Mouse (Mus musculus) heart, embryonic 11.5 days (tissue): ENCODE data around the gene Cntn1. TPM values are rescaled to one million over a fixed set of nuclear protein-coding genes. Genes with fewer than 3 reads are reported as not detected.
A peak's percentile ranks its signal among the peaks of the same experiment; 100 is the strongest.

Experiments used
- ATAC-seq: fragments of 200-750 bp; cut with Nextera tagmentation; replicated peaks from 2 replicates; pipeline ENCODE4 v1.8.0; 2017; ENCODE audit warnings: moderate library complexity; ENCODE audit not compliant: insufficient number of reproducible peaks, low FRiP score, low TSS enrichment
- H3K27ac ChIP-seq: fragments of 300-500 bp; sonication (generic); 2 replicates; pipeline ENCODE4 v1.5.1; 2014; ENCODE audit warnings: mild to moderate bottlenecking, low read depth, low read length
- H3K27me3 ChIP-seq: fragments of 300-500 bp; sonication (generic); 2 replicates; pipeline ENCODE4 v1.6.1; 2014; ENCODE audit warnings: mild to moderate bottlenecking, low read length, mixed read lengths; ENCODE audit not compliant: control insufficient read depth, insufficient read depth
- H3K36me3 ChIP-seq: fragments of 300-500 bp; sonication (generic); 2 replicates; pipeline ENCODE4 v1.6.1; 2014; ENCODE audit warnings: mild to moderate bottlenecking, low read length, moderate library complexity, mixed read lengths; ENCODE audit not compliant: control insufficient read depth, insufficient read depth
- H3K4me1 ChIP-seq: fragments of 300-500 bp; sonication (generic); 2 replicates; pipeline ENCODE4 v1.6.1; 2014; ENCODE audit warnings: low read length; ENCODE audit not compliant: control insufficient read depth, insufficient read depth
- H3K4me2 ChIP-seq: fragments of 300-500 bp; sonication (generic); 2 replicates; pipeline ENCODE4 v1.6.1; 2014; ENCODE audit warnings: mild to moderate bottlenecking, moderate library complexity
- H3K4me3 ChIP-seq: fragments of 300-500 bp; sonication (generic); 2 replicates; pipeline ENCODE4 v1.5.1; 2014; ENCODE audit warnings: low read depth, low read length
- H3K9ac ChIP-seq: fragments of 300-500 bp; sonication (generic); 2 replicates; pipeline ENCODE4 v1.6.1; 2014; ENCODE audit warnings: mild to moderate bottlenecking, low read depth, low read length, moderate library complexity
- H3K9me3 ChIP-seq: fragments of 300-500 bp; sonication (generic); replicated peaks from 2 replicates; pipeline ENCODE4 v1.6.1; 2016; ENCODE audit warnings: low read length; ENCODE audit not compliant: control insufficient read depth
- WGBS: fragments of 180-500 bp; shearing (Covaris S2); extraction: QIAGEN DNeasy Blood & Tissue Kit; methylation state at CpG from one replicate; pipeline ENCODE4 v1.1.7; 2014; ENCODE audit not compliant: insufficient replicate concordance; 5-methylcytosine and 5-hydroxymethylcytosine counted together
- polyA plus RNA-seq: library from polyadenylated mRNA; unstranded; fragments of >200 nt; fragmentation: Nextera tagmentation; extraction: Ambion mirVana; gene quantifications from 2 replicates; pipeline ENCODE4 v1.2.1, GENCODE M21; 2014

The Cntn1 gene
- polyA plus RNA-seq, 1 experiment from 2014 or later = 0.76 TPM

- H3K27me3 ChIP-seq = no peaks in the 10 kb centered on the region
- no peaks in the 10 kb centered on the region for H3K9me3 ChIP-seq
- H3K9ac ChIP-seq = no peak overlapping the region
- H3K4me3 ChIP-seq = no peak overlapping the region
- H3K27ac ChIP-seq = no peak overlapping the region
- ATAC-seq = no peak
- no peaks in the 10 kb centered on the region for H3K36me3 ChIP-seq
- H3K4me2 ChIP-seq = no peak overlapping the region
- WGBS = 71% methylated on average over 3 of the region's 3 CpGs
- no peaks in the 10 kb centered on the region for H3K4me1 ChIP-seq
These were observed 245.5 kb downstream of the Cntn1 start for GRCm38 (mm10) chr15:92296479-92296878.

DNA sequence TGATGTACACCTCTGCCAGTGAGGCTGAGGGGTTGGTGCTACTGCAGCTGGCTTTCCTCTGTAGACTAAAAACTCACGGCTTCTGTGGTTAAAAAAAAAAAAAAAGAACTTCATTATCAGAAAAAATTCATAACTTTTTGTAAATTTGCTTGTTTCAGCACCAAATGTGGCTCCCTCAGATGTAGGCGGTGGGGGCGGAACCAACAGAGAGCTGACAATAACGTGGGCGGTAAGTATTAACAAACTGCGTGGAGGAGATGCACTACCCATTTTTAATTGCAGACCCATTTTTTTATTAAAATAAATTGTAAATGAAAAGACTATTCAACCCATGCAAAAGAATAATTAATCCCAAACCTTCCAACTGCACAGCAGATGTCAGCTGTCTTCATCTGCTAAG, 251.8 kb downstream of the Cntn1 start:
- Histone ChIP-seq H3K9ac (no peak overlapping the region), H3K36me3 (no peaks in the 10 kb centered on the region), H3K27ac (no peak overlapping the region), H3K27me3 (no peaks in the 10 kb centered on the region), H3K4me2 (no peak overlapping the region), H3K9me3 (no peaks in the 10 kb centered on the region), H3K4me3 (no peak overlapping the region), H3K4me1 (no peaks in the 10 kb centered on the region)
- no peak for ATAC-seq
- WGBS = 82% methylated on average over 6 of the region's 6 CpGs

- ATAC-seq = no peak
- Histone ChIP-seq H3K9me3 (no peaks in the 10 kb centered on the region), H3K27ac (no peak overlapping the region), H3K4me1 (no peaks in the 10 kb centered on the region), H3K36me3 (no peaks in the 10 kb centered on the region), H3K9ac (no peak overlapping the region), H3K4me2 (no peak overlapping the region), H3K27me3 (no peaks in the 10 kb centered on the region), H3K4me3 (no peak overlapping the region)
- 78% methylated on average over 5 of the region's 5 CpGs for WGBS
These were observed 253.3 kb downstream of the Cntn1 start for GRCm38 (mm10) chr15:92304221-92304620.

- H3K27ac ChIP-seq = no peak overlapping the region
- no peak overlapping the region for H3K9ac ChIP-seq
- H3K4me3 ChIP-seq = no peak overlapping the region
- no peaks in the 10 kb centered on the region for H3K27me3 ChIP-seq
- H3K4me1 ChIP-seq = no peaks in the 10 kb centered on the region
- H3K36me3 ChIP-seq = no peaks in the 10 kb centered on the region
- H3K9me3 ChIP-seq = no peaks in the 10 kb centered on the region
- no peak overlapping the region for H3K4me2 ChIP-seq
- 84% methylated on average over 6 of the region's 6 CpGs for WGBS
- ATAC-seq = no peak
These were observed 271.0 kb downstream of the Cntn1 start for GRCm38 (mm10) chr15:92321959-92322358.

- no peak overlapping the region for H3K27ac ChIP-seq
- no peaks in the 10 kb centered on the region for H3K27me3 ChIP-seq
- no peaks in the 10 kb centered on the region for H3K9me3 ChIP-seq
- H3K4me1 ChIP-seq = no peaks in the 10 kb centered on the region
- H3K9ac ChIP-seq = no peak overlapping the region
- H3K4me2 ChIP-seq = no peak overlapping the region
- no peaks in the 10 kb centered on the region for H3K36me3 ChIP-seq
- WGBS = 63% methylated on average over 7 of the region's 7 CpGs
- no peak for ATAC-seq
- no peak overlapping the region for H3K4me3 ChIP-seq
These were observed 276.1 kb downstream of the Cntn1 start for GRCm38 (mm10) chr15:92327111-92327510.

- Histone ChIP-seq H3K4me2 (no peak overlapping the region), H3K27ac (no peak overlapping the region), H3K36me3 (no peaks in the 10 kb centered on the region), H3K9me3 (no peaks in the 10 kb centered on the region), H3K27me3 (no peaks in the 10 kb centered on the region), H3K4me3 (no peak overlapping the region), H3K4me1 (no peaks in the 10 kb centered on the region), H3K9ac (no peak overlapping the region)
- 87% methylated on average over 6 of the region's 6 CpGs for WGBS
- ATAC-seq = no peak
These were observed 289.3 kb downstream of the Cntn1 start for GRCm38 (mm10) chr15:92340253-92340652.

- Histone ChIP-seq H3K4me3 (no peak overlapping the region), H3K27me3 (no peaks in the 10 kb centered on the region)
- WGBS = 76% methylated on average over 2 of the region's 2 CpGs
These were observed 290.5 kb downstream of the Cntn1 start for GRCm38 (mm10) chr15:92341424-92341823.

GRCm38 (mm10) chr15:92344136-92344869, 293.3 kb downstream of the Cntn1 start:
- Histone ChIP-seq H3K27me3 (no peaks in the 10 kb centered on the region), H3K4me1 (no peaks in the 10 kb centered on the region), H3K36me3 (no peaks in the 10 kb centered on the region), H3K9ac (peak overlapping the region; percentile 49; the same call in 1 of the 2 replicates), H3K4me2 (peak overlapping the region; percentile 50), H3K27ac (peak overlapping the region; percentile 64), H3K4me3 (peak overlapping the region; percentile 41), H3K9me3 (no peaks in the 10 kb centered on the region)
- ATAC-seq = peak; percentile 90
- WGBS = 47% methylated on average over 23 of the region's 23 CpGs

More at GRCm38 (mm10) chr15:92341424-92341823, 290.5 kb downstream of the Cntn1 start:
- Histone ChIP-seq H3K9me3 (no peaks in the 10 kb centered on the region), H3K27ac (no peak overlapping the region), H3K4me2 (no peak overlapping the region), H3K4me1 (no peaks in the 10 kb centered on the region), H3K9ac (no peak overlapping the region), H3K36me3 (no peaks in the 10 kb centered on the region)
- no peak for ATAC-seq

- ATAC-seq = no peak
- H3K9me3 ChIP-seq = no peaks in the 10 kb centered on the region
- H3K36me3 ChIP-seq = no peaks in the 10 kb centered on the region
- no peaks in the 10 kb centered on the region for H3K27me3 ChIP-seq
- no peak overlapping the region for H3K9ac ChIP-seq
- H3K4me1 ChIP-seq = no peaks in the 10 kb centered on the region
- WGBS = 50% methylated on average over 4 of the region's 4 CpGs
- H3K27ac ChIP-seq = no peak overlapping the region
- H3K4me3 ChIP-seq = no peak overlapping the region
- H3K4me2 ChIP-seq = no peak overlapping the region
These were observed 296.5 kb downstream of the Cntn1 start for GRCm38 (mm10) chr15:92347426-92347825.
